Mouse (Mus musculus) thymus, adult 2 months (tissue): Measurements from ENCODE around the gene Aadacl4. TPM values are rescaled to one million over a fixed set of nuclear protein-coding genes. Genes with fewer than 3 reads are reported as not detected.
"Not testable (repeated sequence)": the region's sequence is repeated elsewhere in the genome, so short reads cannot be mapped to it uniquely, and the experiment has no call there.

Experiments used
- DNase-seq: peaks from one replicate; pipeline ENCODE4 v3.0.0; 2021
- H3K27ac ChIP-seq: fragments of 200-500 bp; 2 replicates; pipeline ENCODE4 v1.5.1; 2012; ENCODE audit warnings: low read length, control low read depth; ENCODE audit not compliant: control insufficient read depth, insufficient read depth
- H3K27me3 ChIP-seq: fragments of 200-500 bp; 2 replicates; pipeline ENCODE4 v1.6.1; 2012; ENCODE audit warnings: mild to moderate bottlenecking, low read length, moderate library complexity, mixed read lengths; ENCODE audit not compliant: control insufficient read depth, insufficient read depth
- H3K36me3 ChIP-seq: fragments of 200-500 bp; 2 replicates; pipeline ENCODE4 v1.6.1; 2012; ENCODE audit warnings: mild to moderate bottlenecking, low read length, moderate library complexity; ENCODE audit not compliant: control insufficient read depth, insufficient read depth
- H3K4me1 ChIP-seq: fragments of 200-500 bp; replicated peaks from 2 replicates; pipeline ENCODE4 v1.6.1; 2012; ENCODE audit warnings: low read length; ENCODE audit not compliant: control insufficient read depth, insufficient read depth
- H3K4me3 ChIP-seq: fragments of 200-500 bp; 2 replicates; pipeline ENCODE4 v1.5.1; 2012; ENCODE audit warnings: mild to moderate bottlenecking, low read length, control low read depth, moderate library complexity; ENCODE audit not compliant: control insufficient read depth, insufficient read depth
- CTCF ChIP-seq: fragments of 200-500 bp; IDR thresholded peaks from 2 replicates; pipeline ENCODE4 v1.5.1; 2012; ENCODE audit warnings: mild to moderate bottlenecking, control low read depth, low read length, moderate library complexity, borderline replicate concordance; ENCODE audit not compliant: control insufficient read depth, poor library complexity, insufficient read depth; ENCODE audit errors: extremely low read depth
- POLR2A ChIP-seq: fragments of 200-500 bp; IDR thresholded peaks from 2 replicates; pipeline ENCODE4 v1.6.1; 2012; ENCODE audit warnings: mild to moderate bottlenecking, low read length, control low read depth, moderate library complexity; ENCODE audit not compliant: control insufficient read depth, poor library complexity, insufficient read depth; ENCODE audit errors: extremely low read depth
- WGBS: fragments of 180-500 bp; shearing (Covaris S2); methylation state at CpG from one replicate; pipeline ENCODE4 v1.1.7; 2018; 5-methylcytosine and 5-hydroxymethylcytosine counted together
- polyA plus RNA-seq: library from polyadenylated mRNA; depleted of rRNA; stranded (reverse); fragments of >200 nt; gene quantifications from 2 replicates; pipeline ENCODE4 v1.2.3, GENCODE M21; 2012; rRNA removed

Gene Aadacl4
- polyA plus RNA-seq = not detected in 2 replicates

- no peaks in the 10 kb centered on the region for H3K4me1 ChIP-seq
- no peaks in the 10 kb centered on the region for H3K36me3 ChIP-seq
- H3K4me3 ChIP-seq = no peak within 1 kb of the TSS
- H3K27me3 ChIP-seq = no peaks in the 10 kb centered on the region
- 44% methylated on average over 1 of the region's 1 CpGs for WGBS
- no peak within 1 kb of the TSS for H3K27ac ChIP-seq
- TF ChIP-seq POLR2A (no peak), CTCF (no peak)
- no peak for DNase-seq
Measured at GRCm38 (mm10) chr4:144613407-144613806, at the start of gene Aadacl4. Gene Aadacl4 (plus strand): TSS chr4:144613707.

GRCm38 (mm10) chr4:144565034-144565433 is 48.5 kb upstream of the Aadacl4 start, which contains the start of gene Gm13124:
Gene Gm13124 (minus strand): TSS chr4:144565134.
- H3K4me3 ChIP-seq = no peak within 1 kb of the TSS
- DNase-seq = no peak
- WGBS = 94% methylated on average over 1 of the region's 1 CpGs
- no peaks in the 10 kb centered on the region for H3K4me1 ChIP-seq
- H3K27ac ChIP-seq = no peak within 1 kb of the TSS
- no peaks in the 10 kb centered on the region for H3K27me3 ChIP-seq
- no peaks in the 10 kb centered on the region for H3K36me3 ChIP-seq
- TF ChIP-seq POLR2A (no peak), CTCF (no peak)

GRCm38 (mm10) chr4:144567752-144568151 is 45.8 kb upstream of the Aadacl4 start:
- Histone ChIP-seq H3K4me3 (no peak overlapping the region), H3K4me1 (no peaks in the 10 kb centered on the region), H3K27me3 (no peaks in the 10 kb centered on the region), H3K36me3 (no peaks in the 10 kb centered on the region), H3K27ac (no peak overlapping the region)
- no peak for DNase-seq
- no peak for TF ChIP-seq POLR2A
- no peak for TF ChIP-seq CTCF

GRCm38 (mm10) chr4:144586207-144586606 is 27.3 kb upstream of the Aadacl4 start:
- not testable (repeated sequence) for H3K27me3 ChIP-seq, DNase-seq, H3K4me3 ChIP-seq, H3K36me3 ChIP-seq, H3K4me1 ChIP-seq, H3K27ac ChIP-seq
- 87% methylated on average over 14 of the region's 16 CpGs for WGBS

- Histone ChIP-seq H3K27me3 (no peaks in the 10 kb centered on the region), H3K36me3 (no peaks in the 10 kb centered on the region), H3K4me1 (no peaks in the 10 kb centered on the region), H3K4me3 (no peak overlapping the region), H3K27ac (no peak overlapping the region)
- TF ChIP-seq POLR2A (no peak), CTCF (no peak)
- DNase-seq = no peak
Measured at GRCm38 (mm10) chr4:144592790-144593189, 20.7 kb upstream of the Aadacl4 start.

- 63% methylated on average over 1 of the region's 1 CpGs for WGBS
- H3K36me3 ChIP-seq = no peaks in the 10 kb centered on the region
- H3K27me3 ChIP-seq = no peaks in the 10 kb centered on the region
- TF ChIP-seq CTCF (no peak), POLR2A (no peak)
- H3K4me3 ChIP-seq = no peak overlapping the region
- H3K4me1 ChIP-seq = no peaks in the 10 kb centered on the region
- no peak for DNase-seq
- no peak overlapping the region for H3K27ac ChIP-seq
Measured at GRCm38 (mm10) chr4:144614586-144614985, 1.1 kb downstream of the Aadacl4 start.

GRCm38 (mm10) chr4:144638263-144638662 is 24.8 kb downstream of the Aadacl4 start:
- Histone ChIP-seq H3K27me3 (no peaks in the 10 kb centered on the region), H3K36me3 (no peaks in the 10 kb centered on the region), H3K27ac (no peak overlapping the region), H3K4me3 (no peak overlapping the region), H3K4me1 (no peaks in the 10 kb centered on the region)
- DNase-seq = no peak
- no peak for TF ChIP-seq POLR2A
- no peak for TF ChIP-seq CTCF

Other genes with a start within 250 kb of the Aadacl4 start
- gene Pramef20, start 235.8 kb upstream of the Aadacl4 start, polyA plus RNA-seq = not detected in 2 replicates
- 0.08 and 0.55 TPM in 2 replicates for gene Pramef12, start 205.2 kb upstream of the Aadacl4 start, polyA plus RNA-seq
- 0.18 TPM in 1 of 2 replicates, not detected in the other for gene 1700012P22Rik, start 174.9 kb upstream of the Aadacl4 start, polyA plus RNA-seq
- not detected in 2 replicates for gene Gm9944, start 160.4 kb upstream of the Aadacl4 start, polyA plus RNA-seq
- not detected in 2 replicates for gene Aadacl3, start 150.0 kb upstream of the Aadacl4 start, polyA plus RNA-seq
- 0.09 TPM in 1 of 2 replicates, not detected in the other for gene 9430007A20Rik, start 93.9 kb upstream of the Aadacl4 start, polyA plus RNA-seq
- gene Gm13124, start 48.6 kb upstream of the Aadacl4 start, polyA plus RNA-seq = not detected in 2 replicates
- not detected in 2 replicates for gene Gm436, start 72.7 kb downstream of the Aadacl4 start, polyA plus RNA-seq
- 0.10 TPM in 1 of 2 replicates, not detected in the other for gene Gm13178, start 107.7 kb downstream of the Aadacl4 start, polyA plus RNA-seq
- gene Gm438, start 172.9 kb downstream of the Aadacl4 start, polyA plus RNA-seq = not detected in 2 replicates